Mouse (Mus musculus): ENCODE data around the gene Plcl1. TPM values are rescaled to one million over a fixed set of nuclear protein-coding genes. Genes with fewer than 3 reads are reported as not detected.

Plcl1 gene
- polyA plus RNA-seq, 1 experiment = 0.89 TPM

- TF ChIP-seq USF1 (IDR thresholded peaks at IDR 0.05; ENCODE audit: low read depth) (no peak), CTCF (IDR thresholded peaks at IDR 0.05; ENCODE audit: control insufficient read depth, insufficient read depth, insufficient read length) (peak; percentile 66), CEBPB (IDR thresholded peaks at IDR 0.05; ENCODE audit: low read depth) (no peak)
- no peaks in the 10 kb centered on the region for H3K27me3 ChIP-seq (ENCODE audit: control insufficient read depth, insufficient read depth, insufficient read length)
- no peaks in the 10 kb centered on the region for H3K79me3 ChIP-seq (ENCODE audit: low read depth)
- no peak overlapping the region for H3K4me3 ChIP-seq (ENCODE audit: insufficient read depth, poor library complexity, severe bottlenecking)
- H3K36me3 ChIP-seq (ENCODE audit: control insufficient read depth, insufficient read depth) = no peaks in the 10 kb centered on the region
- H3ac ChIP-seq (ENCODE audit: control insufficient read depth, insufficient read length, low read depth) = no peak overlapping the region
- H3K79me2 ChIP-seq (ENCODE audit: control insufficient read depth, insufficient read depth) = no peaks in the 10 kb centered on the region
These were observed 350.0 kb downstream of the Plcl1 start for GRCm38 (mm10) chr1:55755742-55756141.

- TF ChIP-seq CTCF (IDR thresholded peaks at IDR 0.05; ENCODE audit: control insufficient read depth, insufficient read depth, insufficient read length) (no peak), FOSL1 (IDR thresholded peaks at IDR 0.05; ENCODE audit: insufficient read depth, low read length, poor library complexity, severe bottlenecking) (no peak), CEBPB (IDR thresholded peaks at IDR 0.05; ENCODE audit: low read depth) (no peak), USF1 (IDR thresholded peaks at IDR 0.05; ENCODE audit: low read depth) (no peak), MYOD1 (IDR thresholded peaks at IDR 0.05; ENCODE audit: control insufficient read depth, insufficient read length, low read depth) (no peak)
- H3K36me3 ChIP-seq (ENCODE audit: control insufficient read depth, insufficient read depth) = no peaks in the 10 kb centered on the region
- H3ac ChIP-seq (ENCODE audit: control insufficient read depth, insufficient read length, low read depth) = no peak overlapping the region
- no peaks in the 10 kb centered on the region for H3K79me2 ChIP-seq (ENCODE audit: control insufficient read depth, insufficient read depth)
- no peaks in the 10 kb centered on the region for H3K79me3 ChIP-seq (ENCODE audit: low read depth)
- H3K4me3 ChIP-seq (ENCODE audit: insufficient read depth, poor library complexity, severe bottlenecking) = no peak overlapping the region
- H3K27me3 ChIP-seq (ENCODE audit: control insufficient read depth, insufficient read depth, insufficient read length) = no peaks in the 10 kb centered on the region
These were observed 356.6 kb downstream of the Plcl1 start for GRCm38 (mm10) chr1:55762284-55762683.

GRCm38 (mm10) chr1:55763171-55763570 lies 357.4 kb downstream of the Plcl1 start:
- Histone ChIP-seq H3K79me3 (ENCODE audit: low read depth) (no peaks in the 10 kb centered on the region), H3ac (ENCODE audit: control insufficient read depth, insufficient read length, low read depth) (no peak overlapping the region), H3K4me3 (ENCODE audit: insufficient read depth, poor library complexity, severe bottlenecking) (no peak overlapping the region), H3K36me3 (ENCODE audit: control insufficient read depth, insufficient read depth) (no peaks in the 10 kb centered on the region), H3K79me2 (ENCODE audit: control insufficient read depth, insufficient read depth) (no peaks in the 10 kb centered on the region), H3K27me3 (ENCODE audit: control insufficient read depth, insufficient read depth, insufficient read length) (no peaks in the 10 kb centered on the region)
- TF ChIP-seq MYOD1 (IDR thresholded peaks at IDR 0.05; ENCODE audit: control insufficient read depth, insufficient read length, low read depth) = no peak
- TF ChIP-seq CTCF (IDR thresholded peaks at IDR 0.05; ENCODE audit: control insufficient read depth, insufficient read depth, insufficient read length) = no peak
- TF ChIP-seq FOSL1 (IDR thresholded peaks at IDR 0.05; ENCODE audit: insufficient read depth, low read length, poor library complexity, severe bottlenecking) = no peak
- TF ChIP-seq USF1 (IDR thresholded peaks at IDR 0.05; ENCODE audit: low read depth) = no peak
- TF ChIP-seq CEBPB (IDR thresholded peaks at IDR 0.05; ENCODE audit: low read depth) = no peak
- no peak for TF ChIP-seq MAX (IDR thresholded peaks at IDR 0.05)
- no peak for TF ChIP-seq MYOG (IDR thresholded peaks at IDR 0.05; ENCODE audit: control insufficient read depth, extremely low read depth, insufficient read length)

- TF ChIP-seq CEBPB (IDR thresholded peaks at IDR 0.05; ENCODE audit: low read depth) (no peak), MYOD1 (IDR thresholded peaks at IDR 0.05; ENCODE audit: control insufficient read depth, insufficient read length, low read depth) (no peak), FOSL1 (IDR thresholded peaks at IDR 0.05; ENCODE audit: insufficient read depth, low read length, poor library complexity, severe bottlenecking) (no peak), MAX (IDR thresholded peaks at IDR 0.05) (no peak), MYOG (IDR thresholded peaks at IDR 0.05; ENCODE audit: control insufficient read depth, extremely low read depth, insufficient read length) (no peak), CTCF (IDR thresholded peaks at IDR 0.05; ENCODE audit: control insufficient read depth, insufficient read depth, insufficient read length) (no peak), USF1 (IDR thresholded peaks at IDR 0.05; ENCODE audit: low read depth) (no peak)
- Histone ChIP-seq H3K79me2 (ENCODE audit: control insufficient read depth, insufficient read depth) (no peaks in the 10 kb centered on the region), H3K4me3 (ENCODE audit: insufficient read depth, poor library complexity, severe bottlenecking) (no peak overlapping the region)
These were observed 361.0 kb downstream of the Plcl1 start for GRCm38 (mm10) chr1:55766743-55767142.

GRCm38 (mm10) chr1:55770072-55770785 lies 364.5 kb downstream of the Plcl1 start:
- Histone ChIP-seq H3K4me3 (ENCODE audit: insufficient read depth, poor library complexity, severe bottlenecking) (no peak overlapping the region), H3K79me3 (ENCODE audit: low read depth) (no peaks in the 10 kb centered on the region), H3K36me3 (ENCODE audit: control insufficient read depth, insufficient read depth) (no peaks in the 10 kb centered on the region), H3K79me2 (ENCODE audit: control insufficient read depth, insufficient read depth) (no peaks in the 10 kb centered on the region), H3ac (ENCODE audit: control insufficient read depth, insufficient read length, low read depth) (no peak overlapping the region), H3K27me3 (ENCODE audit: control insufficient read depth, insufficient read depth, insufficient read length) (no peaks in the 10 kb centered on the region)
- no peak for TF ChIP-seq MYOG (IDR thresholded peaks at IDR 0.05; ENCODE audit: control insufficient read depth, extremely low read depth, insufficient read length)
- TF ChIP-seq CTCF (IDR thresholded peaks at IDR 0.05; ENCODE audit: control insufficient read depth, insufficient read depth, insufficient read length) = no peak
- no peak for TF ChIP-seq MYOD1 (IDR thresholded peaks at IDR 0.05; ENCODE audit: control insufficient read depth, insufficient read length, low read depth)
- no peak for TF ChIP-seq CEBPB (IDR thresholded peaks at IDR 0.05; ENCODE audit: low read depth)
- TF ChIP-seq FOSL1 (IDR thresholded peaks at IDR 0.05; ENCODE audit: insufficient read depth, low read length, poor library complexity, severe bottlenecking) = no peak
- no peak for TF ChIP-seq MAX (IDR thresholded peaks at IDR 0.05)
- no peak for TF ChIP-seq USF1 (IDR thresholded peaks at IDR 0.05; ENCODE audit: low read depth)

More at GRCm38 (mm10) chr1:55766743-55767142, 361.0 kb downstream of the Plcl1 start:
- H3K79me3 ChIP-seq (ENCODE audit: low read depth) = no peaks in the 10 kb centered on the region
- no peak overlapping the region for H3ac ChIP-seq (ENCODE audit: control insufficient read depth, insufficient read length, low read depth)
- H3K27me3 ChIP-seq (ENCODE audit: control insufficient read depth, insufficient read depth, insufficient read length) = no peaks in the 10 kb centered on the region
- H3K36me3 ChIP-seq (ENCODE audit: control insufficient read depth, insufficient read depth) = no peaks in the 10 kb centered on the region

- no peaks in the 10 kb centered on the region for H3K27me3 ChIP-seq (ENCODE audit: control insufficient read depth, insufficient read depth, insufficient read length)
- no peak overlapping the region for H3K4me3 ChIP-seq (ENCODE audit: insufficient read depth, poor library complexity, severe bottlenecking)
- H3K36me3 ChIP-seq (ENCODE audit: control insufficient read depth, insufficient read depth) = no peaks in the 10 kb centered on the region
- no peaks in the 10 kb centered on the region for H3K79me2 ChIP-seq (ENCODE audit: control insufficient read depth, insufficient read depth)
- H3K79me3 ChIP-seq (ENCODE audit: low read depth) = no peaks in the 10 kb centered on the region
- no peak for TF ChIP-seq CEBPB (IDR thresholded peaks at IDR 0.05; ENCODE audit: low read depth)
- TF ChIP-seq MYOD1 (IDR thresholded peaks at IDR 0.05; ENCODE audit: control insufficient read depth, insufficient read length, low read depth) = no peak
- TF ChIP-seq FOSL1 (IDR thresholded peaks at IDR 0.05; ENCODE audit: insufficient read depth, low read length, poor library complexity, severe bottlenecking) = no peak
- TF ChIP-seq MYOG (IDR thresholded peaks at IDR 0.05; ENCODE audit: control insufficient read depth, extremely low read depth, insufficient read length) = no peak
- no peak for TF ChIP-seq USF1 (IDR thresholded peaks at IDR 0.05; ENCODE audit: low read depth)
- TF ChIP-seq MAX (IDR thresholded peaks at IDR 0.05) = no peak
- TF ChIP-seq CTCF (IDR thresholded peaks at IDR 0.05; ENCODE audit: control insufficient read depth, insufficient read depth, insufficient read length) = no peak
- no peak overlapping the region for H3ac ChIP-seq (ENCODE audit: control insufficient read depth, insufficient read length, low read depth)
These were observed 387.1 kb downstream of the Plcl1 start for GRCm38 (mm10) chr1:55792817-55793216.
